Mouse (Mus musculus): ENCODE results near the gene Scamp2. TPM values are rescaled to one million over a fixed set of nuclear protein-coding genes. Genes with fewer than 3 reads are reported as not detected.

Gene Scamp2
- 118 to 122 TPM (median 121 TPM) in 4 replicates for total RNA-seq (2023; ENCODE audit: inconsistent age)

DNA sequence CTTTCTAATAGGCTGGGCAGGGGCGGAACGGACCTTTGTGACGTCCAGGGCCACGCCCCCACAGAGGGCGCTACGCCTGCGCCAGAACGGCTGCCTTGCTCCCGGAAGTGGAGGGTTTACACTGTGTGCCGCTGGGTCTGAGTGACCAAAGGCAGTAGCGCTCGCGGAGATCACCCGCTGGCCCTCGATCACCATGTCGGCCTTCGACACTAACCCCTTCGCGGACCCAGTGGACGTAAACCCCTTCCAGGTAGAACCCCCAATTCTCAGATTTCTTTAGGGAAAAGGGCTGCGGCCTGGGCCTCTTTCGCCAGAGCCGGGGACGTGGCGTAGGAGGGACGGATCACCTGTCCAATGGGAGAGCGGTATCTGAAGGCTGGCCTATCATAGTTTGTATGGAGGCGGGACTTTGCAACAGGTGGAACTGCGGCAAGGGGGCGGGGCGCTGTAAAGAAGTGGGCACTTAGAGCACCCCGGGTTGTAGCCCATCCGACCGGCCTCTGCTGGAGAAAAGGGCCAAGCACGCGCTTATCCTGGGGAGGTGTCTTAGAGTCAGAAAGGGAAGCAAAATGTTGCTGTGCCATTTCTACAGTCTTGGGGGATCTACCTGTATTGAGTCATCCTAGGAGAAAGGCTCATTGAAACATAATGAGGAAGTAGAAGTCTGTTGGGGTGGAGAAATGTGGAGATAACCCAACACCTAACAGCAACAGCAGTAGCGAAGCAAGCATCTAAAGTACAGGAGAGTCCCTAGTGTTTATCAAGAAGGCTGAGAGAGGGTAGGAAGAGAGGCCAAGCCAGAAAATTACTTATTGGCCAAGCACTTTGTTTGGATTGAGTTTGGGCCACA lies at the start of gene Scamp2:
Scamp2 (plus strand) TSS at position 83 of the 850 bp plus-strand sequence.

DNA sequence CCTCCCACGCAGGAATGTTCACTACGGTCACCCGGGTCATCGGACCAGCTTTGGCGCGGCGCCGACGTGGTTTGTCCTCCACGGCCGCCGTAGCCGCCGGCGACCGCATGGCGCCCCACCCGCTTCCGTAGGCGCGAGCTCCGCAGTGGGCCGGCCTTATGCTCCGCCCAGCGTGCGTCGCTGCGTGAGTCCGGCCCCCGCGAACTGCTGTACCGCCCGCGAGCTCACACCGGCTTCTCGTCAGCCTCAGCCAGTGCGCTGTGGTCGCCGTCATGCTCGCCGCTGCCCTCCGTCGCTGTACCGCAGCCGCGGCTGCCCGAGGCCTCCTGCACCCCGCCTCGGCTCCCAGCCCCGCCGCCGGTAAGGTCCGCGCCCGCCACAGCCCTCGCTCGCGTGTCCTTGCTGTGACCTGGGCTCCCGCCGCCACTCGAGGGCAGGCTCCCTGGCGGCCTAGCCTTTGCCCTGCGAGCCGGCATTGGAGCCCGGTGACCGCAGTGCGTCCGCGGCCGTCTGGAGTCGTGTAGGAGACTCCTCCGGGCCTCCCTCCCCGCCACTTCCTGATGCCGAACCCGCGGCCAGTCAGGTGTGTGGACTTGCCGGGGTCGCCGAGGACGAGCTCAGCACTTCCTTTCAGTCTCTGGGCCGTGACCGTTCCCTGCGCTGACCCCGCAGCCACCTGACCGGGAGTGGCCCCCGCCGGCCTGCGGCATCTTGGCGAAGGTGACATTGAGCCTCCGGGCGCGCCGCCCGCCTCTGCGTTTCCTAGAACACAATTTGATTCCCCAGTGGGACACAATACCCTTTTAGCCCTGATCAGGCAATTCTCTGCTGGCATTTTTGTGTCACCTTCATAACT lies 39.5 kb upstream of the Scamp2 start, which contains the start of gene Cox5a:
Cox5a (plus strand) TSS at position 219 of the 856 bp plus-strand sequence.

DNA sequence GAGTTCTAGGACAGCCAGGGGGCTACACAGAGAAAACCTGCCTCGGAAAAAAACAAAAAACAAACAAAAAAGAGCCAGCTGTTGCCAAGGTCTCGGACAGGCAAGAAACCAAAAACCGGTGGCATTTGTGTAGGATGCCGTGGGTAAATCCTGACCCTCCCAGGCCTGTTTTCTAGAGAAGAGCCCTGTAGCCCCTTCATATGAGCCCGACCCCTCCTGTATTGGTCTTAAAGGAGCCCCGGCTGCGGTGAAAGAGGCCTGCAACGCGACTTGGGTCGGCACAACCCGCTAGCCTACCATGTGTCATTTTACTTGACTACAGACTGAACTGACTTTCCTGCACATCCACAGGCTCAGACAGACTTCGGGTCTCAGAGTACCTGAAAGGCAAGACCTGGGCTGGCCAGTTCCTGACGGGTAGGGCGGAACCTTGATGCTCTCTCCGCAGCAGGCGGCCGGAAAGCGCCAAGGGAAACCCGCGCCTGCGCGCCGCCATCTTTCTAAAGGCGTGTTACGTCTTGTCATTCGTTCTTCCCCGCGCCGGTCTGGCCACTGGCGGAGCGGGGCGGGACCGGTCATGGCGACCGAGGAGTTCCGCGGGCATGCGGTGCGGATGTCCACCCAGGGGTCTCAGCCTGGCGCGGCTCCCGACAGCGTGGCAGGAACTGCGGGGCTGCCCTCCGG lies 23.6 kb upstream of the Scamp2 start, which contains the start of gene Fam219b:
Fam219b (plus strand) TSS at position 485 of the 684 bp plus-strand sequence.

DNA sequence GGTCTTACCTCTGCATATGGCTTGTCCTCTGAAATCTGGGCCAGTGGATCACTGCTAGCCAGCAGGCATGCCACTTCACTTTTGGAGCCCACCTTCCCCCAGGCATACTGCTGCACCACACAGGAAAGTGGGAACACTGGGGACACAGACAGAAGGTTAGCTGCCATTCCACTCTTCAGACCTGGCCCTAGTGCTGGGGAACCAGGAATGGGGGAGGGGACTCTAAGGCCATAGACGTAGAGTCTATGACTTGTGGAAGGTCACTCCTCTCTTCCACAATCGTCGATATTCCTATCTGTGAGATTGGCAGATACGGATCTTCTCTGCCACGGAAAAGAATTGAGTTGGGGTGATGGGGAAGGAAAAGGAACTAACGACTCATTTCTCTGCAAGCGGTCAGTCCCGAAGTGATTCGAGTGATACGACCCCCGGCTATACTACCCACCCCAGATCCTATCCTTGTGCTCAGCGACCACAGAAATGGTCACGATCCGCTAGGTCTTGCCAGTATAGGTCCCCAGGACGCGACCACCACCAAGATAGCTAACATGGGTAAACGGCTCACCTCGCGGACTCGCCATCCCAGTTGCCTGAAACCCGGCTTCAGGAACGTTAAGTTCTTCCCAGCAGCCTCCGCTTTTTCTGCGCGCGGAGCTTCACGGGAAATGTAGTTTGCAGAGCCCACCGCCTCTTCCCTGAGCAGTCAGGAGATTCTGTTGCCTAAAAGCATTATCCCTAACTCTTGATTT lies 8.4 kb upstream of the Scamp2 start, which contains the start of gene Mpi:
Mpi (minus strand) TSS at position 625 of the 749 bp plus-strand sequence.

DNA sequence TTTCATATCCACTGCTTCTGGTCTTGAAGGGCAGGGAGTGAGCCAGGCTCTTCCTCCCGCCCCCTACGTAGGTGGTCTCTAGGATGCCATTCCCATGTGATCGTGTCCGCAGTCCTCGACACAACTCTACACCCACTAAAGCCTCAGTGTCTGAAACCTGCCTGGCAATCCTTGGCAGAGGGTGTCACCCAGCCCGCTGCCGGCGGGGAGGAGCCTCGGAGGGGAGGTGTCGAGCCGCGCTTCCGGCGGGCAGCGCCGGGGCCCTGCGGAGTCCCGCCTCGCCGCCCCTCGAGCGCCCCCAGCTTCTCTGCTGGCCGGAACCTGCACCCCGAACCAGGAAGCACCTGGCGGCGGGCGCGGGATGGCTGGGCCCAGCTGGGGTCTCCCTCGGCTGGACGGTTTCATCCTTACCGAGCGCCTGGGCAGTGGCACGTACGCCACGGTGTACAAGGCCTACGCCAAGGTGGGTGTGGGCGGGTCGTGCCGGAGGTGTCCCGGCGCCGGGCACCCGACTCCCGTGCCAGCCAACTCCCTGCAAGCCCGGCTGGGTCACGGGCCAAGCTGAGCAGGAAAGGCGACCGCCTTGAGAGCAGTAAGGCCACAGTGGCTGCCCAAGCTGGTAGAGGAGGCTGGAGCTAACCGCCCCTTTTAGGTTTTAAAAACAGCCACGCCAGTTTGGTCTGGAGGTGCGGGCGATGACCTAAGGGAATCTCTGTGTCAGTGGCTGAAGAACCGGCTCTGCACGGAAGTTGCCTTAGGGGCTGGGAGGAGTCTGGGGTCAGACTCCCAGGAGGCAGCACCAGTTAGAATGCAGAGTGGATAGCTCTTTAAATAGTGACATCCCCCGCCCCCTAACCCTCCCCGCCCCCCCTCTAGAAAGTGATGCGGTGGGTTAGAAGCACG lies 28.7 kb downstream of the Scamp2 start, which contains the start of gene Ulk3:
Ulk3 (plus strand) TSS at position 229 of the 903 bp plus-strand sequence.

DNA sequence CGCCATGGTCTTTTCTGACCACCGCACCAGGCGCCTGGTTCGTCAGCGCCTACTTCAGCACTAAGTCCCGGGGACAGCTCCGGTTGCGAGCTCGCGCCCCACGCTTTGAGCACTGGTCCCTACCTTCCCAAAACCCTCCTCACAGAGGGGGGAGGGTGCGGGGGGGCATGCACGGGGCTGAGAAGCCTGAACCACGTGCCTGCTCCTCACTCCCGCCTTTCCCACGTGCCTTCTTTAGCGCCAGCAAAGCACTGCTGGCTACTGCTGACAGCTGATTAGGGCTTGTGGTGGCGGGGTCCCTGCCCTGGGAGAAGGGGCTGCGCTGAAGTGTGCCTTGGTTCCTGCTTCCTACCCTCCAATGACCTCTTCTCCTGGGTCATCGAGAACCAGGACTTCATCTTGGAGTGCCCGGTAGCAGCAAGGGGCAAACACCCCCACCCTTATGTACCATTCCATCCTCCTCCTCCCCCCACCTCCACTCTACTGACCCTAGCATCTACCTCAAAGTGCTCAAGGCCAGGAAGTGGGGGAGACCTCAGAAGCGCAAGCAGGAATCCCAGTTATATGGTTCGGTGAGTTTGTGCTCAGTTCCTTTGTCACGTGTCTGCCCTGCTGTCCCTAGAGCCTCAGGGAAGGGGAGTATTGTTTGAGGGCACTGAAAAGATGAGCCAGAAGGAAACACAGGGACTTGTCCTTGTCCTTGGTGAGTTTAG lies 45.6 kb downstream of the Scamp2 start, which contains the start of gene Cplx3:
Cplx3 (minus strand) TSS at position 143 of the 713 bp plus-strand sequence.

DNA sequence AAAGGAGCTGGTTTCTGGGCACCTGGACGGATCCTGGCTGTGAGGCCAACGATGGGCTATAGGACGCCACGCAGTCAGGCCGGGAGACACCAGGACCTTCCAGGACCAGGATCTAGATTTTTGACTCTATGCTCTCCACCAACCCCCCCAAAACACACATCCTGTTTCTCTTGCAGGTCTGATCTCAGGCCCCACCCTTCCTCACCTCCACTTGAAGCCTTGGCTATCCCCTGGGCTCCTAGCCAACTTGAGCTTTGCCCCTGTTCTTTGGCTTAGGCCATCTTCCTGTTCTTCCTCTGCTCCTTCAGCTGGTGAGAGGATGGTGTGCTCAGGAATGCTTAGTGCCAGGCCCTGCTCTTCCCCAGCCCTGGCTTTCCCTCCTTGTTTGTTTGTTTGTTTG lies 59.9 kb downstream of the Scamp2 start, which contains the start of gene Lman1l:
Lman1l (minus strand) TSS at position 101 of the 400 bp plus-strand sequence.

Other genes with a start within 250 kb of the Scamp2 start
- 69.4 to 80.2 TPM (median 74.0 TPM) in 4 replicates for gene Ppcdc, start 120.8 kb upstream of the Scamp2 start, total RNA-seq (2023; ENCODE audit: inconsistent age)
- gene Scamp5, start 92.9 kb upstream of the Scamp2 start, total RNA-seq (2023; ENCODE audit: inconsistent age): 0.16 to 0.90 TPM (median 0.38 TPM) in 3 of 4 replicates, not detected in the other
- gene Rpp25, start 56.9 kb upstream of the Scamp2 start, total RNA-seq (2023; ENCODE audit: inconsistent age): 0.36 to 0.48 TPM in 2 of 4 replicates, not detected in the others
- gene Cox5a, start 39.7 kb upstream of the Scamp2 start, total RNA-seq (2023; ENCODE audit: inconsistent age): 89.9 to 126 TPM (median 108 TPM) in 4 replicates
- gene Fam219b, start 23.4 kb upstream of the Scamp2 start, total RNA-seq (2023; ENCODE audit: inconsistent age): 15.5 to 17.5 TPM (median 16.7 TPM) in 4 replicates
- 11.5 to 14.4 TPM (median 13.1 TPM) in 4 replicates for gene Mpi, start 8.2 kb upstream of the Scamp2 start, total RNA-seq (2023; ENCODE audit: inconsistent age)
- gene Ulk3, start 28.5 kb downstream of the Scamp2 start, total RNA-seq (2023; ENCODE audit: inconsistent age): 81.7 to 91.7 TPM (median 88.2 TPM) in 4 replicates
- gene Cplx3, start 45.3 kb downstream of the Scamp2 start, total RNA-seq (2023; ENCODE audit: inconsistent age): 0.96 TPM in 1 of 4 replicates, not detected in the others
- 0.39 to 0.90 TPM (median 0.57 TPM) in 4 replicates for gene Lman1l, start 59.8 kb downstream of the Scamp2 start, total RNA-seq (2023; ENCODE audit: inconsistent age)
- gene Csk, start 92.7 kb downstream of the Scamp2 start, total RNA-seq (2023; ENCODE audit: inconsistent age): 558 to 628 TPM (median 613 TPM) in 4 replicates
- gene Cyp1a2, start 122.8 kb downstream of the Scamp2 start, total RNA-seq (2023; ENCODE audit: inconsistent age): not detected in 4 replicates
- gene Cyp1a1, start 127.0 kb downstream of the Scamp2 start, total RNA-seq (2023; ENCODE audit: inconsistent age): not detected in 4 replicates
- gene Edc3, start 147.6 kb downstream of the Scamp2 start, total RNA-seq (2023; ENCODE audit: inconsistent age): 22.2 to 23.7 TPM (median 22.7 TPM) in 4 replicates
- gene Clk3, start 204.9 kb downstream of the Scamp2 start, total RNA-seq (2023; ENCODE audit: inconsistent age): 208 to 232 TPM (median 224 TPM) in 4 replicates